Mouse (Mus musculus) heart, embryonic 13.5 days (tissue): Measurements from ENCODE around the gene Opn4. TPM values are rescaled to one million over a fixed set of nuclear protein-coding genes. Genes with fewer than 3 reads are reported as not detected.

ENCODE experiments used
- ATAC-seq: fragments of 200-750 bp; cut with Nextera tagmentation; 2 replicates; pipeline ENCODE4 v1.8.0; 2017; ENCODE audit warnings: moderate TSS enrichment; ENCODE audit not compliant: insufficient number of reproducible peaks, low FRiP score, low TSS enrichment; ENCODE audit errors: extremely low read depth
- H3K27ac ChIP-seq: fragments of 300-500 bp; sonication (generic); replicated peaks from 2 replicates; pipeline ENCODE4 v1.5.1; 2015; ENCODE audit warnings: moderate library complexity, mild to moderate bottlenecking, inconsistent platforms
- H3K27me3 ChIP-seq: fragments of 300-500 bp; sonication (generic); replicated peaks from 2 replicates; pipeline ENCODE4 v1.6.1; 2015; ENCODE audit warnings: mild to moderate bottlenecking, inconsistent platforms
- H3K36me3 ChIP-seq: fragments of 300-500 bp; sonication (generic); 2 replicates; pipeline ENCODE4 v1.6.1; 2015; ENCODE audit warnings: mild to moderate bottlenecking, inconsistent platforms
- H3K4me1 ChIP-seq: fragments of 300-500 bp; sonication (generic); 2 replicates; pipeline ENCODE4 v1.6.1; 2015; ENCODE audit warnings: inconsistent platforms
- H3K4me2 ChIP-seq: fragments of 300-500 bp; sonication (generic); 2 replicates; pipeline ENCODE4 v1.6.1; 2015; ENCODE audit warnings: inconsistent platforms, mild to moderate bottlenecking, moderate library complexity
- H3K4me3 ChIP-seq: fragments of 300-500 bp; sonication (generic); 2 replicates; pipeline ENCODE4 v1.5.1; 2015; ENCODE audit warnings: moderate library complexity, mild to moderate bottlenecking, inconsistent platforms
- H3K9ac ChIP-seq: fragments of 300-500 bp; sonication (generic); 2 replicates; pipeline ENCODE4 v1.6.1; 2015; ENCODE audit warnings: inconsistent platforms, mild to moderate bottlenecking, moderate library complexity
- H3K9me3 ChIP-seq: fragments of 300-500 bp; sonication (generic); 2 replicates; pipeline ENCODE4 v1.6.1; 2016; ENCODE audit warnings: inconsistent platforms
- WGBS: fragments of 180-500 bp; shearing (Covaris S2); methylation state at CpG from one replicate; pipeline ENCODE4 v1.1.7; 2015; ENCODE audit warnings: mixed read lengths; 5-methylcytosine and 5-hydroxymethylcytosine counted together
- polyA plus RNA-seq: library from polyadenylated mRNA; unstranded; fragments of >200 nt; fragmentation: Nextera tagmentation; extraction: Ambion mirVana; gene quantifications from 2 replicates; pipeline ENCODE4 v1.2.1, GENCODE M21; 2015

Gene Opn4
- 4.8 and 5.8 TPM in 2 replicates for polyA plus RNA-seq

DNA sequence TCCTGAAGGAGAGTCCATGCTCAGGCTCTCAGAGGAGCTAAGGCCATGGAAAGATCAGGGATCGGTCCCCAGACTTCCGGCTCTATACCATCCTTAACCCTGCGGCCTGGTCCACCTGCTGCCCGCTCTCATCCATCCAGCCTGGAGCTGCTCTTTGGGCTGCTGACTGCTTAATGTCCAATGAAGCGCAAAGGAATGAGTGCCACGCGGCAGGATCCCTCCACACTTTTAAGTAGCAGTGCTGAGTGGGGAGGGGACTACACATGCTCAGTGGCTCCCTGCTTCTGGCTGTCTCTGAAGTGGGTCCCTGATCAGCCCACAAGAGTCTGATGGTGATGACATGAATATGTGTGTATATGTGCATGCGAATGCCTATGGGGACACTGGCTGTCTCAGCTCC lies at the start of gene Opn4:
Gene Opn4, minus strand, starts transcription at position 202 of the 400 bp plus-strand sequence.
- Histone ChIP-seq H3K27me3 (0 out of 2 replicates have a peak, but pooled peaks cover 8% of the 10 kb centered on the region), H3K27ac (no peak within 1 kb of the TSS), H3K4me3 (no peak within 1 kb of the TSS), H3K36me3 (no peaks in the 10 kb centered on the region), H3K4me1 (peaks cover 16% of the 10 kb centered on the region), H3K4me2 (no peak within 1 kb of the TSS), H3K9me3 (no peaks in the 10 kb centered on the region), H3K9ac (no peak within 1 kb of the TSS)
- ATAC-seq = no peak
- WGBS = 80% methylated on average over 8 of the region's 8 CpGs

DNA sequence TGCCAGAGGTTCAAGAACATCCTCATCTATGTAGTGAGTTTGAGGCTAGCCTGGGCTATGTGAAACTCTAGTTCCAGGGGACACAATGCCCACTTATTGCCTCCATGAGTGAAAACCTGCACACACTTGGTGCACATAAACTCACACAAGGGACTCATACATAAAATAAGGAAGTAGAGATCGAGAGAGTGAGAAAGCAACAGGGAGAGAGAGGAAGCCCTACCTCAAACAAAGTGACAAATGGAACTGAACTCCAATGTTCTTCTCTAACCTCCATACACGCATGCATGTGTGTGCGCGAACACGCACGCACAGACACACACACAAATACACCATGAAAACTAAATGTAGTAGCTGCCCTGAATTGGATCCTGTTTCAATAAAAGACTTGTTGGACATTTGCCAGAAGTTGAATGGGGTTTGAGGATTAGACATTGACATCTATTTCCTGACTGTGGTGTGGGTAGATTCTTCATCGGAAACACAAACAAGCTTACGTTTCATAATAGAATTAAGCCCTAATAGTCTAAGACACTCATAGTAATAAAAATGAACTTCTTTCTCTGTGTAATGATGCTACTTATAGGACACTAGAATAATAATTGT lies 48.0 kb upstream of the Opn4 start:
- H3K27me3 ChIP-seq = no peaks in the 10 kb centered on the region
- H3K9ac ChIP-seq = no peak overlapping the region
- H3K4me3 ChIP-seq = no peak overlapping the region
- H3K4me1 ChIP-seq = 0 out of 2 replicates have a peak, but pooled peaks cover 6% of the 10 kb centered on the region
- no peaks in the 10 kb centered on the region for H3K9me3 ChIP-seq
- ATAC-seq = no peak
- 83% methylated on average over 8 of the region's 8 CpGs for WGBS
- no peak overlapping the region for H3K27ac ChIP-seq
- H3K36me3 ChIP-seq = no peaks in the 10 kb centered on the region
- H3K4me2 ChIP-seq = no peak overlapping the region

DNA sequence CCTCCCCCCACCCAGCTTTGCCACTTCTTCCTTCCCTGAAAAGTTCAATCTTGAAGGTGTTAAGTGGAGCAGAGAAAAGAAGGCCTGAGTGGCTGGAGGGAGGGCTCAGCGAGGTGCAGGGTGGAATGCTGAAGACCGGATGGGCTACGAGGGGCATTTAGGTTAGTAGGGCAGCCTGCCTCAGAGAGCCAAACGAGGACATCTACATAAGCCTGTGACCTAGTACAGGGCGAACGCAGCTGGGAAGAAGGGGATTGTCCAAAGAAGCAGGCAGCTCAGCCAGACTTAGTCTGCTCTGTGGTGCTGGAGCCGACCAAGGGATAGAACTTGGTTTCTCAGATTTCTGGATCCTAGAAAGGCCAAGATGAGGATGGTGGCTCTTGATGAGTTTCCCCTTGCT lies 44.2 kb upstream of the Opn4 start:
- H3K27me3 ChIP-seq = no peaks in the 10 kb centered on the region
- no peaks in the 10 kb centered on the region for H3K9me3 ChIP-seq
- H3K36me3 ChIP-seq = no peaks in the 10 kb centered on the region
- no peak overlapping the region for H3K27ac ChIP-seq
- no peak overlapping the region for H3K9ac ChIP-seq
- WGBS = 48% methylated on average over 7 of the region's 7 CpGs
- 0 out of 2 replicates have a peak, but pooled peaks cover 4% of the 10 kb centered on the region for H3K4me1 ChIP-seq
- H3K4me3 ChIP-seq = no peak overlapping the region
- H3K4me2 ChIP-seq = no peak overlapping the region
- ATAC-seq = no peak

DNA sequence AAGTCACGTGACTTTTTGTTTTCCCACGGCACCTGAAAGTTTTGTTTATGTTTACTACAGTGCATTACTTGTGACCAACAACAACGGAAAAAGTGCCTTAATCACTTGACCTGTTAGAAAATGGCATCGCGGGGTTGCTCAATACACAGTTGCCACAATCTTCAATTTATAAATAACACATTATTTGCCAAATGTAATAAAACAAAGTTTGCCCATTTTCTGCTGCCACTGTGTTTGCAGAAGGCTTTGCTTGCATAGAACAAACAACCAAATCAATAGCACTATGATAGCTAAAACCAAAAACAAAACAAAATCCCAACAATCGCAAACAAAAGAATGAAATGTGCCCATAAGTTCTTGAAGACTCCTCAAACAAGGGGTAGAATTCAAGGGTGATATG lies 35.8 kb upstream of the Opn4 start:
- no peaks in the 10 kb centered on the region for H3K27me3 ChIP-seq
- no peak overlapping the region for H3K9ac ChIP-seq
- ATAC-seq = no peak
- no peak overlapping the region for H3K4me3 ChIP-seq
- no peaks in the 10 kb centered on the region for H3K36me3 ChIP-seq
- H3K27ac ChIP-seq = no peak overlapping the region
- no peaks in the 10 kb centered on the region for H3K9me3 ChIP-seq
- 78% methylated on average over 6 of the region's 6 CpGs for WGBS
- no peak overlapping the region for H3K4me2 ChIP-seq
- H3K4me1 ChIP-seq = 0 out of 2 replicates have a peak, but pooled peaks cover 4% of the 10 kb centered on the region

DNA sequence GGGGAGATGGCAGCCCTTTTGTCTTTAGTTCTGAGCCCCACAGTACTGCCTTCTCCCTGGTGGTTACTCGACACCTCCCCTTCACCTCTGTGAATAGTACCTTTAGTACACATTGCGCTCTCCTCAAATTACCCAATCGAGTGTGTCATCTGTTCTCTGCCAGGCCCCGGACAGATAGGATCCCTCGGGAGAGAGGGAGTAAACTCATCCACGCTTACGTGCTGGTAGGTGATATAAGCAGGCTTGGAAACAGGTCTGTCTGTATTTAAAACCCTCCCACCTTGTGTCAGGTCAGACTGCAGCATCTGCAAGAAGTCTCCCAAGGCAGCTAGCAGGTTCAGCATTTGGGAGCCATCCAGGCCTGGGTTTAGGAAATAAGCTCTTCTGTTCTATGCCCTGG lies 35.2 kb upstream of the Opn4 start:
- H3K4me3 ChIP-seq = no peak overlapping the region
- 40% methylated on average over 7 of the region's 7 CpGs for WGBS
- no peaks in the 10 kb centered on the region for H3K27me3 ChIP-seq
- no peak overlapping the region for H3K9ac ChIP-seq
- H3K4me2 ChIP-seq = no peak overlapping the region
- no peaks in the 10 kb centered on the region for H3K9me3 ChIP-seq
- H3K4me1 ChIP-seq = 0 out of 2 replicates have a peak, but pooled peaks cover 4% of the 10 kb centered on the region
- no peak for ATAC-seq
- no peaks in the 10 kb centered on the region for H3K36me3 ChIP-seq
- H3K27ac ChIP-seq = no peak overlapping the region

DNA sequence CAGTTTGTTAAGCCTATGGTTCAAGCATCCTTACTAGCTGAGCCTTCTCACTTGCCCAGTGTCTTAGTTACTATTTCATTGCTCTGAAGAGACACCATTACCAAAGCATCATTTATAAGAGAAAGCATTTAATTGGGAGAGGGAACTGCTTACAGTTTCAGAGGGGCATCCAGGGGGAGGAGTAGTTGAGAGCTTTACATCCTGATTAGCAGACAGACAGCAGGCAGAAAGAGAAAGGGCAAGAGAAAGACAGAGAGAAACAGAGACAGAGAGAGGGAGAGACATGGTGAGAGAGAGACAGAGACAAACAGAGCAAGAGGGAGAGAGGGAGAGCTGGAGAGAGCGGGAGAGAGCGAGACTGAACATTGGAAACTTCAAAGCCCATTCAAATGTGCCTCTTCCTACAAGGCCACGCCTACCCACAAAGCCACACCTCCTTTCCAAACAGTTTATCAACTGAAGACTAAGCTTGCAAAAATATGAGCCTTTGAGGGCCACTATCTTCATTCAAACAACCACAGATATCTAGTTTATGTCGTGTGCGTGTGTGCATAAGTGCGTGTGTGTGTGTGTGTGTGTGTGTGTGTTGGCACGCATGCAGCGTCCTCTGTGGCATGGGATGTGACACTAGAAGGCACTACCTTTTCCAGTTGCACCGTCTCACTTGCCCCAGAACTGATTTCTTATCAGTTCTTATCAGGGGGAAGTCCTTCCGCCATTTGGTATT lies 32.9 kb upstream of the Opn4 start:
- 54% methylated on average over 10 of the region's 10 CpGs for WGBS
- Histone ChIP-seq H3K4me2 (no peak overlapping the region), H3K9ac (no peak overlapping the region), H3K27me3 (no peaks in the 10 kb centered on the region), H3K27ac (no peak overlapping the region), H3K36me3 (no peaks in the 10 kb centered on the region), H3K9me3 (no peaks in the 10 kb centered on the region), H3K4me3 (no peak overlapping the region), H3K4me1 (0 out of 2 replicates have a peak, but pooled peaks cover 4% of the 10 kb centered on the region)
- ATAC-seq = no peak

DNA sequence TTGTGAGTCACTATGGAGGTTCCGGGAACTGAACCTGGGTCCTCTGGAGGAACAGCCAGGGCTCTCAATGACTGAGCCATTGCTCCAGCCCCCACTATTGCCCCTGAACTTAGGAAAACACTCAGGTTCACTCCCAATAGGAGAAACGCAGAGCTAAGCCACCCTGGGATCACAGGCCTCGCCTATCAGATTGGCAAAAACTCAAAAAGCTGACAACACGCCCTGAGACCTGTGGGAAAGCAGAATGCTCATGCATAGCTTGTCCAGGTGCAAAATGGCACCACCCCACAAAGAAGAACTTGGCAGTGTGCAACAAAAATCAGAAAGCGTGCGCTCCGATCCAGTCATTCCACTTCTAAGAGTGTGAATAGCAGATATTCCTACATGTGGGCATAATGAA lies 26.9 kb upstream of the Opn4 start:
- Histone ChIP-seq H3K9ac (no peak overlapping the region), H3K9me3 (no peaks in the 10 kb centered on the region), H3K27ac (no peak overlapping the region), H3K36me3 (no peaks in the 10 kb centered on the region), H3K4me2 (no peak overlapping the region), H3K27me3 (no peaks in the 10 kb centered on the region), H3K4me3 (no peak overlapping the region), H3K4me1 (peaks cover 9% of the 10 kb centered on the region)
- no peak for ATAC-seq
- 70% methylated on average over 7 of the region's 7 CpGs for WGBS

DNA sequence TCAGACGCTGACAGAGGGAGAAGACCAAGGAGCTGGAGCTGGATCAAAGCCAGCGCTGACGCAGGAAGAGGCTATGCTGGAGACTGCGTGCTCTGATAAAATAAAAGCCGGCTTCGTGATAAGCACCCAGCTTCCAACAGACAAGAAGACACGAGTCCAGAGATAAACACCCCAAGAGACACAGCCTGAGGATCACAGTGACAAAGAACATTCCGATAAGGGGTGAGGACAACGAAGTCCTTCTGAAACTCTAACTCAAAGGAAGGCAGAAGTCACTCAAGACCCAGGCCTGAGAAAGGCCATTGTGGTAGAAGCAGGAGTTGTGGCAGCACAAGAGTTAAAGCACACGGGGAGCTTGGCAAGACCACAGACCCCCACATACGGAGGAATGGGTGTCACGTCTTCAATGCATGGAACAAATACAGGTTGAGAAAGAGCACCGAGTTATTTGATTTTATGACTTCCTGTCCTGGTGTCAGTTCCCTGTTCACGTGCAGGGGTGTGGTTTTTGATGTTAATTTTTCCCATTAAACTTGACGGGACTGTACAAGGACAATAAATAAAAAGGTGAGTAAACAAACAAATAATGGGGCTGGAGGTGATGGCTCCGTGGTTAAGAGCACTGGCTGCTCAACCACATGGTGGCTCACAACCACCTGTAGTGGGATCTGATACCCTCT lies 23.7 kb upstream of the Opn4 start:
- ATAC-seq = no peak
- H3K36me3 ChIP-seq = no peaks in the 10 kb centered on the region

DNA sequence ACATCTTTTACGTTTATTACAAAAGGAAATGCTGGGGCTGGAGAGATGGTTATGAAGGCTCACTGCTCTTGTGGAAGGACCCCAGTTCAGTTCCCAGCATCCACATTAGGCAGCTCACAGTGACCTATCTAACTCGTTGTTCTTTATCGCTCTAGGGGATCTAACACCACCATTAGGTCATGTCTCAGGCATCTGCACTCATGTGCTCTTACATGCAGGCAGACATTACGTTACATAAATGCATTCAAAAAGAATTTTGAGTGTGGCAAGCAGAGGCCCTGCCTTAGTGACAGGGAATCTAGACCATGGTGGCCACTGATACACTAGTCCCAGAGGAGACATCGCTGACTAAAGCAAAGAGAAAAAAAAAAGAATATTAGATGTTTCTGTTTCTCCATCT lies 23.1 kb upstream of the Opn4 start:
- ATAC-seq = no peak
- Histone ChIP-seq H3K9me3 (no peaks in the 10 kb centered on the region), H3K4me2 (0 out of 2 replicates have a peak overlapping the region, but pooled peaks have one; percentile 32), H3K4me3 (no peak overlapping the region), H3K9ac (no peak overlapping the region), H3K4me1 (peaks cover 9% of the 10 kb centered on the region), H3K36me3 (no peaks in the 10 kb centered on the region), H3K27me3 (peaks cover 11% of the 10 kb centered on the region; the same call in 1 of the 2 replicates), H3K27ac (no peak overlapping the region)
- 69% methylated on average over 5 of the region's 5 CpGs for WGBS

More for the DNA sequence above, 23.7 kb upstream of the Opn4 start:
- Histone ChIP-seq H3K9me3 (no peaks in the 10 kb centered on the region), H3K4me1 (peaks cover 9% of the 10 kb centered on the region), H3K27me3 (peaks cover 5% of the 10 kb centered on the region; the same call in 1 of the 2 replicates), H3K4me2 (peak overlapping the region; percentile 32; the same call in 1 of the 2 replicates), H3K4me3 (no peak overlapping the region), H3K27ac (no peak overlapping the region), H3K9ac (no peak overlapping the region)
- WGBS = 30% methylated on average over 16 of the region's 16 CpGs

DNA sequence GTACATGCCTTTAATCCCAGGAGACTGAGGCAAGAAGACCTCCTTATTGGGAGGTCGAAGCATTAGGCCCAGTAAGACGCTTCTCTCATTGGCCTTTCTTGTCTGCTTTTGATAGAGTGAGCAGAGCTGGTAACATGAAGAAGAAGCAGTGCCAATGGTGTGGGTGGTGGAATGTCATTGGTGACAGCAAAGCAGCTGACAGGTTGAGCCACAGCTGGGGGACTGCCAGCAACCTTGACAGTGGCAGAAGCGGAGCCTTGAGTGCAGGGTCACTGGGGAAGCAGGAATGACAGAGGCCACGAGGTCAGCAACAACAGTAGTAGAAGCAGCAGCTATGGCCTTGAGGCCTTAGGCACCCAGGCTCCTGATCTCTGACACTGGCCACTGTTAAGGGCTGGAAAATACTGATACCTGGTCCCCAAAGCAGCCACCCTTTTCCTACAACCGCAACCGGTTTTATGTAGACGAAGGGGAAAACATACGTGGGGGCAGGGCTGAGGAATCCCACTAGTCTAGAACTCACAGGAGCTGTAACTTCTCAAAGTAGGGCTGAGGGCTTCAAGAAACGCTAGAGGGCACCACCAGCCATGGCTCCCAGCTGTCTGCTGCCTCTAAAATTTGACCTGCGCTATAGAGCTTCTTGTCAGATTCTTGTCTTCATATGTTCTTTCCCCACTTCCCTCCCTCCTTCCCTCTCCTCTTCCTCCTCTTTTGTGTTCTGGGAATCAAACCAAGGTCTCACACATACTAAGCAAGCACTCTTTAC lies 20.9 kb upstream of the Opn4 start:
- Histone ChIP-seq H3K9me3 (no peaks in the 10 kb centered on the region), H3K4me1 (peaks cover 9% of the 10 kb centered on the region), H3K27me3 (peaks cover 26% of the 10 kb centered on the region), H3K36me3 (no peaks in the 10 kb centered on the region), H3K4me2 (no peak overlapping the region), H3K4me3 (no peak overlapping the region), H3K27ac (no peak overlapping the region), H3K9ac (no peak overlapping the region)
- no peak for ATAC-seq
- WGBS = 17% methylated on average over 10 of the region's 10 CpGs

DNA sequence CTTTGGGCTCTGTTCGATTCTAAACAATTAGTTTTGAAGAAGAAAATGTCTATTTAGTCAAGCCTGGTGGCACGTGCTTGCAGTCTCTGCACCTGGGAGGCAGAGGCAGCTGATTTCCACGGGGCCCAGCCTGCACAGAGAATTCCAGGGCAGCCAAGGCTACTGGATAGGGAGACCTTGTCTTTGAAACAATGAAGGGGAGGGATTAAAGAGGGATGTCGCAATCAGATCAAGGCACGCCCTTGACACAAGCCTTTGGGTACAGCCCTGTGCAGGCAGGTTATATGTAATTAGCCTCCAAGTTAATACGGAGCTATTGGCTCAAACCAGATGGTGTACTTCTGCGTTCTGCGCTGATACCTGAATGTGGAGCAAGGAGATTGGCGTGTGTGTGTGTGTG lies 18.9 kb upstream of the Opn4 start:
- no peak overlapping the region for H3K4me3 ChIP-seq
- peaks cover 24% of the 10 kb centered on the region for H3K4me1 ChIP-seq
- H3K36me3 ChIP-seq = no peaks in the 10 kb centered on the region
- H3K27me3 ChIP-seq = peaks cover 46% of the 10 kb centered on the region
- H3K4me2 ChIP-seq = no peak overlapping the region
- no peaks in the 10 kb centered on the region for H3K9me3 ChIP-seq
- H3K9ac ChIP-seq = 0 out of 2 replicates have a peak overlapping the region, but pooled peaks have one; percentile 24
- no peak for ATAC-seq
- no peak overlapping the region for H3K27ac ChIP-seq
- WGBS = 49% methylated on average over 9 of the region's 9 CpGs
